Mouse (Mus musculus): ENCODE results near the gene Htra3. TPM values are rescaled to one million over a fixed set of nuclear protein-coding genes. Genes with fewer than 3 reads are reported as not detected.

Gene Htra3
- polyA plus RNA-seq, 1 experiment, result not detected

- H3K27ac ChIP-seq (ENCODE audit: control insufficient read depth, insufficient read depth, low read depth, low read length, poor library complexity), result no peak overlapping the region
- no peak for TF ChIP-seq POLR2A (IDR thresholded peaks at IDR 0.05; ENCODE audit: borderline replicate concordance, control insufficient read depth, low read depth, low read length)
- no peak for TF ChIP-seq CTCF (IDR thresholded peaks at IDR 0.05; ENCODE audit: control insufficient read depth, insufficient read depth, low read length)
- 70% methylated on average over 3 of the region's 3 CpGs for WGBS
- H3K4me3 ChIP-seq (replicated peaks; ENCODE audit: control insufficient read depth, low read depth, low read length), result no peak overlapping the region
- H3K4me1 ChIP-seq (ENCODE audit: control insufficient read depth, insufficient read depth, low read length), result no peaks in the 10 kb centered on the region
Measured at GRCm38 (mm10) chr5:35710481-35710880, 30.9 kb upstream of the Htra3 start.

- Histone ChIP-seq H3K4me1 (ENCODE audit: control insufficient read depth, insufficient read depth, low read length) (no peaks in the 10 kb centered on the region), H3K4me3 (replicated peaks; ENCODE audit: control insufficient read depth, low read depth, low read length) (no peak overlapping the region), H3K27ac (ENCODE audit: control insufficient read depth, insufficient read depth, low read depth, low read length, poor library complexity) (no peak overlapping the region)
- TF ChIP-seq POLR2A (IDR thresholded peaks at IDR 0.05; ENCODE audit: borderline replicate concordance, control insufficient read depth, low read depth, low read length), result no peak
- TF ChIP-seq CTCF (IDR thresholded peaks at IDR 0.05; ENCODE audit: control insufficient read depth, insufficient read depth, low read length), result no peak
- WGBS, result 81% methylated on average over 3 of the region's 3 CpGs
Measured at GRCm38 (mm10) chr5:35705411-35705810, 25.8 kb upstream of the Htra3 start.

GRCm38 (mm10) chr5:35703814-35704213 is 24.2 kb upstream of the Htra3 start:
- TF ChIP-seq CTCF (IDR thresholded peaks at IDR 0.05; ENCODE audit: control insufficient read depth, insufficient read depth, low read length) (no peak), POLR2A (IDR thresholded peaks at IDR 0.05; ENCODE audit: borderline replicate concordance, control insufficient read depth, low read depth, low read length) (no peak)
- WGBS, result 87% methylated on average over 4 of the region's 4 CpGs
- H3K4me3 ChIP-seq (replicated peaks; ENCODE audit: control insufficient read depth, low read depth, low read length), result no peak overlapping the region
- H3K27ac ChIP-seq (ENCODE audit: control insufficient read depth, insufficient read depth, low read depth, low read length, poor library complexity), result no peak overlapping the region
- no peaks in the 10 kb centered on the region for H3K4me1 ChIP-seq (ENCODE audit: control insufficient read depth, insufficient read depth, low read length)

GRCm38 (mm10) chr5:35703183-35703582 is 23.6 kb upstream of the Htra3 start:
- Histone ChIP-seq H3K4me3 (replicated peaks; ENCODE audit: control insufficient read depth, low read depth, low read length) (no peak overlapping the region), H3K27ac (ENCODE audit: control insufficient read depth, insufficient read depth, low read depth, low read length, poor library complexity) (no peak overlapping the region), H3K4me1 (ENCODE audit: control insufficient read depth, insufficient read depth, low read length) (no peaks in the 10 kb centered on the region)
- no peak for TF ChIP-seq CTCF (IDR thresholded peaks at IDR 0.05; ENCODE audit: control insufficient read depth, insufficient read depth, low read length)
- TF ChIP-seq POLR2A (IDR thresholded peaks at IDR 0.05; ENCODE audit: borderline replicate concordance, control insufficient read depth, low read depth, low read length), result no peak
- WGBS, result 87% methylated on average over 8 of the region's 8 CpGs

- Histone ChIP-seq H3K4me1 (ENCODE audit: control insufficient read depth, insufficient read depth, low read length) (no peaks in the 10 kb centered on the region), H3K4me3 (replicated peaks; ENCODE audit: control insufficient read depth, low read depth, low read length) (no peak overlapping the region), H3K27ac (ENCODE audit: control insufficient read depth, insufficient read depth, low read depth, low read length, poor library complexity) (no peak overlapping the region)
- 79% methylated on average over 4 of the region's 4 CpGs for WGBS
- TF ChIP-seq POLR2A (IDR thresholded peaks at IDR 0.05; ENCODE audit: borderline replicate concordance, control insufficient read depth, low read depth, low read length) (no peak), CTCF (IDR thresholded peaks at IDR 0.05; ENCODE audit: control insufficient read depth, insufficient read depth, low read length) (no peak)
Measured at GRCm38 (mm10) chr5:35702582-35703140, 23.1 kb upstream of the Htra3 start.

- no peak overlapping the region for H3K27ac ChIP-seq (ENCODE audit: control insufficient read depth, insufficient read depth, low read depth, low read length, poor library complexity)
- no peaks in the 10 kb centered on the region for H3K4me1 ChIP-seq (ENCODE audit: control insufficient read depth, insufficient read depth, low read length)
- H3K4me3 ChIP-seq (replicated peaks; ENCODE audit: control insufficient read depth, low read depth, low read length), result no peak overlapping the region
- peak; percentile 88 for TF ChIP-seq CTCF (IDR thresholded peaks at IDR 0.05; ENCODE audit: control insufficient read depth, insufficient read depth, low read length)
- no peak for TF ChIP-seq POLR2A (IDR thresholded peaks at IDR 0.05; ENCODE audit: borderline replicate concordance, control insufficient read depth, low read depth, low read length)
- WGBS, result 53% methylated on average over 6 of the region's 6 CpGs
Measured at GRCm38 (mm10) chr5:35701042-35701441, 21.5 kb upstream of the Htra3 start.

GRCm38 (mm10) chr5:35695815-35696214 is 16.2 kb upstream of the Htra3 start:
- no peak overlapping the region for H3K27ac ChIP-seq (ENCODE audit: control insufficient read depth, insufficient read depth, low read depth, low read length, poor library complexity)
- no peaks in the 10 kb centered on the region for H3K4me1 ChIP-seq (ENCODE audit: control insufficient read depth, insufficient read depth, low read length)
- 49% methylated on average over 5 of the region's 5 CpGs for WGBS
- no peak overlapping the region for H3K4me3 ChIP-seq (replicated peaks; ENCODE audit: control insufficient read depth, low read depth, low read length)
- TF ChIP-seq POLR2A (IDR thresholded peaks at IDR 0.05; ENCODE audit: borderline replicate concordance, control insufficient read depth, low read depth, low read length) (no peak), CTCF (IDR thresholded peaks at IDR 0.05; ENCODE audit: control insufficient read depth, insufficient read depth, low read length) (peak; percentile 17; the same call in 1 of the 2 replicates)

GRCm38 (mm10) chr5:35693638-35694037 is 14.1 kb upstream of the Htra3 start:
- H3K4me1 ChIP-seq (ENCODE audit: control insufficient read depth, insufficient read depth, low read length), result no peaks in the 10 kb centered on the region
- TF ChIP-seq CTCF (IDR thresholded peaks at IDR 0.05; ENCODE audit: control insufficient read depth, insufficient read depth, low read length), result no peak
- no peak for TF ChIP-seq POLR2A (IDR thresholded peaks at IDR 0.05; ENCODE audit: borderline replicate concordance, control insufficient read depth, low read depth, low read length)
- 28% methylated on average over 4 of the region's 4 CpGs for WGBS
- H3K27ac ChIP-seq (ENCODE audit: control insufficient read depth, insufficient read depth, low read depth, low read length, poor library complexity), result no peak overlapping the region
- no peak overlapping the region for H3K4me3 ChIP-seq (replicated peaks; ENCODE audit: control insufficient read depth, low read depth, low read length)

GRCm38 (mm10) chr5:35691246-35691645 is 11.7 kb upstream of the Htra3 start:
- Histone ChIP-seq H3K27ac (ENCODE audit: control insufficient read depth, insufficient read depth, low read depth, low read length, poor library complexity) (no peak overlapping the region), H3K4me3 (replicated peaks; ENCODE audit: control insufficient read depth, low read depth, low read length) (no peak overlapping the region), H3K4me1 (ENCODE audit: control insufficient read depth, insufficient read depth, low read length) (no peaks in the 10 kb centered on the region; the same call in 1 of the 2 replicates)
- TF ChIP-seq CTCF (IDR thresholded peaks at IDR 0.05; ENCODE audit: control insufficient read depth, insufficient read depth, low read length) (no peak), POLR2A (IDR thresholded peaks at IDR 0.05; ENCODE audit: borderline replicate concordance, control insufficient read depth, low read depth, low read length) (no peak)
- WGBS, result 81% methylated on average over 11 of the region's 11 CpGs
